Mouse (Mus musculus): ENCODE results near the gene Tgfa. TPM values are rescaled to one million over a fixed set of nuclear protein-coding genes. Genes with fewer than 3 reads are reported as not detected.

Tgfa gene
- polyA plus RNA-seq, 1 experiment: 0.20 TPM

DNA sequence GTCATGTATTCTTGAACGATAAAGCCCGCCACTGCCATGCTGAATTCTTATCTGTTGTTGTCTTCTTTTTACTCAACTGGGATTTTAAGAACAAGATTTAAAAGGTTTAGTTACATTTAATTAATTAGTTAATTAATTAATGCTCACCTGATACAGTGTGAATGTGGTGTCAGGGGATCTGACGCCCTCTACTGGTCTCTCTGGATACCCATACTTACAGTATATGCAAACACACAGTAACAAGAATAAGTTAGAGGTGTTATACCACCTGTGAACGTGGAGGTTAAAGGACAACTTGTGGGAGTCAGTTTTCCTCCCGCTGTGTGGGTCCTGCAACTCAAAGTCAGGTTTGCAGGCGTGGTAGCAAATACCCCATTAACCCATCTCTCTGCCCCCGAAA lies 8.1 kb downstream of the Tgfa start:
- Histone ChIP-seq H3K4me2 (ENCODE audit: low read depth) (no peak overlapping the region), H3ac (ENCODE audit: control insufficient read depth, insufficient read length) (no peak overlapping the region), H3K27me3 (ENCODE audit: control insufficient read depth, insufficient read depth, insufficient read length) (peaks cover 16% of the 10 kb centered on the region), H3K79me2 (ENCODE audit: control insufficient read depth, insufficient read depth) (no peaks in the 10 kb centered on the region), H3K36me3 (ENCODE audit: control insufficient read depth, insufficient read depth) (no peaks in the 10 kb centered on the region), H3K4me3 (no peak overlapping the region)
- TF ChIP-seq MYOD1 (IDR thresholded peaks at IDR 0.05; ENCODE audit: control insufficient read depth in 1 of 3, insufficient read length in 2 of 3, low read depth in 2 of 3): no peak
- no peak for TF ChIP-seq CEBPB (IDR thresholded peaks at IDR 0.05; ENCODE audit: insufficient read depth, poor library complexity, severe bottlenecking)
- no peak for TF ChIP-seq MAX (IDR thresholded peaks at IDR 0.05; ENCODE audit: low read depth)
- TF ChIP-seq REST (IDR thresholded peaks at IDR 0.05; ENCODE audit: insufficient read depth, insufficient read length): no peak
- no peak for TF ChIP-seq SRF (IDR thresholded peaks at IDR 0.05; ENCODE audit: control insufficient read depth, insufficient read length, low read depth)

GRCm38 (mm10) chr6:86206014-86206413 lies 11.0 kb downstream of the Tgfa start:
- no peaks in the 10 kb centered on the region for H3K79me2 ChIP-seq (ENCODE audit: control insufficient read depth, insufficient read depth)
- H3K36me3 ChIP-seq (ENCODE audit: control insufficient read depth, insufficient read depth): no peaks in the 10 kb centered on the region
- H3K27me3 ChIP-seq (ENCODE audit: control insufficient read depth, insufficient read depth, insufficient read length): peaks cover 5% of the 10 kb centered on the region
- no peak overlapping the region for H3K4me3 ChIP-seq
- no peak overlapping the region for H3K4me2 ChIP-seq (ENCODE audit: low read depth)
- TF ChIP-seq POLR2AphosphoS2 (IDR thresholded peaks at IDR 0.05; ENCODE audit: insufficient read length, low read depth) (no peak), SRF (IDR thresholded peaks at IDR 0.05; ENCODE audit: control insufficient read depth, insufficient read length, low read depth) (no peak), MYOD1 (IDR thresholded peaks at IDR 0.05; ENCODE audit: control insufficient read depth in 1 of 3, insufficient read length in 2 of 3, low read depth in 2 of 3) (no peak), REST (IDR thresholded peaks at IDR 0.05; ENCODE audit: insufficient read depth, insufficient read length) (no peak)
- no peak overlapping the region for H3ac ChIP-seq (ENCODE audit: control insufficient read depth, insufficient read length)

DNA sequence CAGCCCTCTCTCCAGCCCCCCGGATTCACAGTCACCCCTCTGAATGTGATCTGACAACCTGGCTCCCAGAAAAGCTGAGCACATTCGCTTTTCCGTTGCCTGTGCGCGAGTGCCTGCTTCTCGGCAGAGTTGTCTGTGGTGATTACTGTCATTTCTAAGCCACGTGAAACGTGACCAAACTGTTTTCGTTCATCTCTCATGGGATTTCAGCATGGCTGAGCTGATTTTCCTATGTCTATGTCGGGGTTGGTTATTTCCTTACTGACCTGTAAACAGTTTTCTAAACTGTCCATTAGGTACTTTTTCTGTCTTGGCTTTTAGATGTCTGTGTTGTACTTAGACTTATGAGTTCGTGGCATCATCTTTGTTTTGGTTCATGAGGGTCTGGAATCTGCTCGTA lies 12.0 kb downstream of the Tgfa start:
- no peaks in the 10 kb centered on the region for H3K36me3 ChIP-seq (ENCODE audit: control insufficient read depth, insufficient read depth)
- peaks cover 5% of the 10 kb centered on the region for H3K27me3 ChIP-seq (ENCODE audit: control insufficient read depth, insufficient read depth, insufficient read length)
- no peak overlapping the region for H3ac ChIP-seq (ENCODE audit: control insufficient read depth, insufficient read length)
- TF ChIP-seq E2F4 (IDR thresholded peaks at IDR 0.05; ENCODE audit: insufficient read depth): no peak
- no peak for TF ChIP-seq TCF3 (IDR thresholded peaks at IDR 0.05; ENCODE audit: insufficient read length, low read depth)
- TF ChIP-seq USF1 (IDR thresholded peaks at IDR 0.05; ENCODE audit: low read depth): no peak
- TF ChIP-seq TCF12 (IDR thresholded peaks at IDR 0.05; ENCODE audit: insufficient read depth, poor library complexity, severe bottlenecking): no peak
- no peak for TF ChIP-seq POLR2A (IDR thresholded peaks at IDR 0.05; ENCODE audit: insufficient read length, low read depth)
- TF ChIP-seq POLR2AphosphoS2 (IDR thresholded peaks at IDR 0.05; ENCODE audit: insufficient read length, low read depth): no peak
- TF ChIP-seq SRF (IDR thresholded peaks at IDR 0.05; ENCODE audit: control insufficient read depth, insufficient read length, low read depth): no peak
- no peak for TF ChIP-seq CEBPB (IDR thresholded peaks at IDR 0.05; ENCODE audit: insufficient read depth, poor library complexity, severe bottlenecking)
- TF ChIP-seq MYOG (IDR thresholded peaks at IDR 0.05; ENCODE audit: control insufficient read depth in 1 of 3, insufficient read depth in 1 of 3, insufficient read length in 2 of 3, low read depth in 2 of 3): no peak
- no peaks in the 10 kb centered on the region for H3K79me2 ChIP-seq (ENCODE audit: control insufficient read depth, insufficient read depth)
- H3K4me2 ChIP-seq (ENCODE audit: low read depth): no peak overlapping the region
- no peak overlapping the region for H3K4me3 ChIP-seq

GRCm38 (mm10) chr6:86209133-86210016 lies 14.4 kb downstream of the Tgfa start:
- H3K79me2 ChIP-seq (ENCODE audit: control insufficient read depth, insufficient read depth): no peaks in the 10 kb centered on the region
- TF ChIP-seq POLR2A (IDR thresholded peaks at IDR 0.05; ENCODE audit: insufficient read length, low read depth) (no peak), POLR2AphosphoS2 (IDR thresholded peaks at IDR 0.05; ENCODE audit: insufficient read length, low read depth) (no peak), TCF12 (IDR thresholded peaks at IDR 0.05; ENCODE audit: insufficient read depth, poor library complexity, severe bottlenecking) (no peak), SRF (IDR thresholded peaks at IDR 0.05; ENCODE audit: control insufficient read depth, insufficient read length, low read depth) (no peak), TCF3 (IDR thresholded peaks at IDR 0.05; ENCODE audit: insufficient read length, low read depth) (no peak), E2F4 (IDR thresholded peaks at IDR 0.05; ENCODE audit: insufficient read depth) (no peak), MYOD1 (IDR thresholded peaks at IDR 0.05; ENCODE audit: control insufficient read depth in 1 of 3, insufficient read length in 2 of 3, low read depth in 2 of 3) (no peak), CEBPB (IDR thresholded peaks at IDR 0.05; ENCODE audit: insufficient read depth, poor library complexity, severe bottlenecking) (no peak), REST (IDR thresholded peaks at IDR 0.05; ENCODE audit: insufficient read depth, insufficient read length) (no peak), MAX (IDR thresholded peaks at IDR 0.05; ENCODE audit: low read depth) (no peak), MYOG (IDR thresholded peaks at IDR 0.05; ENCODE audit: control insufficient read depth in 1 of 3, insufficient read depth in 1 of 3, insufficient read length in 2 of 3, low read depth in 2 of 3) (no peak), USF1 (IDR thresholded peaks at IDR 0.05; ENCODE audit: low read depth) (no peak)
- H3K4me3 ChIP-seq: no peak overlapping the region
- H3K27me3 ChIP-seq (ENCODE audit: control insufficient read depth, insufficient read depth, insufficient read length): peaks cover 13% of the 10 kb centered on the region
- no peak overlapping the region for H3ac ChIP-seq (ENCODE audit: control insufficient read depth, insufficient read length)
- no peak overlapping the region for H3K4me2 ChIP-seq (ENCODE audit: low read depth)
- no peaks in the 10 kb centered on the region for H3K36me3 ChIP-seq (ENCODE audit: control insufficient read depth, insufficient read depth)

GRCm38 (mm10) chr6:86210017-86210408 lies 15.0 kb downstream of the Tgfa start:
- H3K36me3 ChIP-seq (ENCODE audit: control insufficient read depth, insufficient read depth): no peaks in the 10 kb centered on the region
- H3K79me2 ChIP-seq (ENCODE audit: control insufficient read depth, insufficient read depth): no peaks in the 10 kb centered on the region
- H3K27me3 ChIP-seq (ENCODE audit: control insufficient read depth, insufficient read depth, insufficient read length): peaks cover 16% of the 10 kb centered on the region
- no peak overlapping the region for H3K4me2 ChIP-seq (ENCODE audit: low read depth)
- H3ac ChIP-seq (ENCODE audit: control insufficient read depth, insufficient read length): no peak overlapping the region
- no peak overlapping the region for H3K4me3 ChIP-seq
- TF ChIP-seq CEBPB (IDR thresholded peaks at IDR 0.05; ENCODE audit: insufficient read depth, poor library complexity, severe bottlenecking) (no peak), MYOG (IDR thresholded peaks at IDR 0.05; ENCODE audit: control insufficient read depth in 1 of 3, insufficient read depth in 1 of 3, insufficient read length in 2 of 3, low read depth in 2 of 3) (no peak), USF1 (IDR thresholded peaks at IDR 0.05; ENCODE audit: low read depth) (no peak), POLR2AphosphoS2 (IDR thresholded peaks at IDR 0.05; ENCODE audit: insufficient read length, low read depth) (no peak), E2F4 (IDR thresholded peaks at IDR 0.05; ENCODE audit: insufficient read depth) (no peak), POLR2A (IDR thresholded peaks at IDR 0.05; ENCODE audit: insufficient read length, low read depth) (no peak), MAX (IDR thresholded peaks at IDR 0.05; ENCODE audit: low read depth) (no peak), TCF3 (IDR thresholded peaks at IDR 0.05; ENCODE audit: insufficient read length, low read depth) (no peak), SRF (IDR thresholded peaks at IDR 0.05; ENCODE audit: control insufficient read depth, insufficient read length, low read depth) (no peak)
